Mouse (Mus musculus): Measurements from ENCODE around the gene Hspa14.

DNA sequence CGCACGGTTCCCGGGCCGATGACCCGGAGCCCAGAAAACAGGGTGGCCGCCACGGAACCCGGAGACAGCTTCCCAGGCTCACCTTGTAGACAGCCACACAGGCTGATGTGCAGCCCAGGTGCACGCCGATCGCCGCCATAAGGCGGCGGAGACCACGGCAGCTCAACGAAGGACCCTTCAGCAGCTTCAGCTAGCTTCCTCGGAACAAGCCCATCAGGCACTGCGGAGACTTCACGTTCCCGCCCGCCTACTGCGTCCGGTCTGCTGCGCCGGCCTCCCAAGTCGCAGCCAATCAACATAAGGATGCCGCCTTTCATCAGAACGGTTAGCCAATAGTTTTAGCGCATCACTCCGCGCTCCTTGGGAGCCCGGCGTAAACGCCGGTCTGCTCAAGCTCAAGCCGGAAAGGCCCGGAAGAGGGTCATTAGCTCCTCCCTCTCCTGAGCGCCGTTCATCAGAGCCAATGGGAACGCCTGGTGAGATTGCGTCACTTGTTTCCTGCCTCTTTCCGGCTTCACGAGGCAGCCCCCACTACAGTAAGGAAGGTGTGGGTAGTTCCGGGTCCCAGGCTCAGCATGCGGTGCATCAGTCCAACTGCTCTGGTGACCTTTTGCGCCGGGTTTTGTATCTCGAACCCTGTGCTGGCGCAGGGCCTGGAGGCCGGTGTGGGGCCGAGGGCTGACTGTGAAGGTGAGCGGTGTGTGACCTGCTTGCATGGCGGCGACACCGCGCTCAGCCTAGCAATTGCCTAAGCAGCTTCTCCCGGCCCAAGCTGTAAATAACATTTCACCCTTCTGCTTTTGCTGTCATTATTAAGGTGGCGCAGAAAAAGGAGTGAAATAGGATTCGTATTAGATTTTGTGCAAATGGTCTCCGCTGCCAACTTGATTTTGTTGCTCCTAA is at the start of gene Hspa14, which contains the start of the genes Gm45902 and Cdnf:
- TF ChIP-seq CTCF (IDR thresholded peaks at IDR 0.05; ENCODE audit: borderline replicate concordance, insufficient read depth, low read depth, low read length) (no peak), POLR2A (IDR thresholded peaks at IDR 0.05; ENCODE audit: borderline replicate concordance, insufficient read depth, low read length) (peak; percentile 42; the same call in 1 of the 2 replicates)

Measured in cerebellum, adult 2 months (tissue).